Mouse (Mus musculus): ENCODE measurements around the gene Mybpc1. TPM values are rescaled to one million over a fixed set of nuclear protein-coding genes. Genes with fewer than 3 reads are reported as not detected.
A peak's percentile ranks its signal among the peaks of the same experiment; 100 is the strongest.

The Mybpc1 gene
- polyA plus RNA-seq, 1 experiment: not detected

- no peak overlapping the region for H3K4me3 ChIP-seq (ENCODE audit: insufficient read depth, low read length)
- peaks cover 23% of the 10 kb centered on the region for H3K4me1 ChIP-seq (ENCODE audit: control insufficient read depth, insufficient read depth, low read length)
- TF ChIP-seq POLR2A (IDR thresholded peaks at IDR 0.05; ENCODE audit: borderline replicate concordance, low read depth, low read length): no peak
- no peak for TF ChIP-seq CTCF (IDR thresholded peaks at IDR 0.05; ENCODE audit: low read depth, low read length)
- H3K27ac ChIP-seq (ENCODE audit: insufficient read depth, low read depth, low read length): no peak overlapping the region
Measured at GRCm38 (mm10) chr10:88513574-88514135, 91.3 kb downstream of the Mybpc1 start.

- no peak overlapping the region for H3K27ac ChIP-seq (ENCODE audit: insufficient read depth, low read depth, low read length)
- peaks cover 23% of the 10 kb centered on the region for H3K4me1 ChIP-seq (ENCODE audit: control insufficient read depth, insufficient read depth, low read length)
- no peak overlapping the region for H3K4me3 ChIP-seq (ENCODE audit: insufficient read depth, low read length)
- TF ChIP-seq CTCF (IDR thresholded peaks at IDR 0.05; ENCODE audit: low read depth, low read length) (no peak), POLR2A (IDR thresholded peaks at IDR 0.05; ENCODE audit: borderline replicate concordance, low read depth, low read length) (no peak)
Measured at GRCm38 (mm10) chr10:88511355-88511754, 93.6 kb downstream of the Mybpc1 start.

DNA sequence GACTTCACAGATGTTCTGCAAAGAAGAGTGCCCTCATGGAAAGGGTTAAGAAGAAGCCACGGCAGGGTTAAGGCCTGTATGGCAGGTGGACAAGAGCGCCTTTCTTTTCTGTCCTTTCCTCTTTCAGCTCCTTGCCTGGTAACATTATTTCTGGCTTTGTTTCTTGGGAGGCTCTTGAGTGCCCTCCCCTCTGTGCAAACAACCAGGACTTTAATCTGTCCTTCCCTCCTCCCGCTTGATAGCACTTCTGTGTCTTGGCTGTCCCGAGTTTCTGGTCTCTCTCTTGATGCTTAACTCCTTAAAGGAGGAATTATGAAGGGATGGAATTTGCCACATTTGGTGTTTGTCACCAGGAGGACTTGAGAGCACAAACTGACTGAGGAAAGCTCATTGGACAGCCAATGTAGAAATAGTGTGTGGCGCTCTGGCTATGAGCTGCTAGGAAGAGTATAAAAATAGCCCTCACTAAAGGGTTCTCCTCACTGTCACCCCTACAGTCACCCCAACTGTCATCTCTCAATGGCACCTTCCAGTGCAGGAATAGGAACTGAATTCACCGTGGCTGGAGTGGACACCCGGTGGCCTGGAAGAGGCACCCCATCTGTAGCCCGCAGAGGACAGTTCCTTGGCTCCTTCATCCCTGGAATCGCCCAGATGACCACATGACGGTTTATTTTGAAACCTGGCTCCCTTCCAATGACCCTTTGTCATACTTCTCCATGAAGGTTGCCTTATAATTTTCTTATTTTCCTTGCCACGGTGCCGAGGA lies 94.3 kb downstream of the Mybpc1 start:
- no peak overlapping the region for H3K27ac ChIP-seq (ENCODE audit: insufficient read depth, low read depth, low read length)
- no peak overlapping the region for H3K4me3 ChIP-seq (ENCODE audit: insufficient read depth, low read length)
- H3K4me1 ChIP-seq (ENCODE audit: control insufficient read depth, insufficient read depth, low read length): peaks cover 23% of the 10 kb centered on the region
- TF ChIP-seq POLR2A (IDR thresholded peaks at IDR 0.05; ENCODE audit: borderline replicate concordance, low read depth, low read length) (no peak), CTCF (IDR thresholded peaks at IDR 0.05; ENCODE audit: low read depth, low read length) (no peak)

DNA sequence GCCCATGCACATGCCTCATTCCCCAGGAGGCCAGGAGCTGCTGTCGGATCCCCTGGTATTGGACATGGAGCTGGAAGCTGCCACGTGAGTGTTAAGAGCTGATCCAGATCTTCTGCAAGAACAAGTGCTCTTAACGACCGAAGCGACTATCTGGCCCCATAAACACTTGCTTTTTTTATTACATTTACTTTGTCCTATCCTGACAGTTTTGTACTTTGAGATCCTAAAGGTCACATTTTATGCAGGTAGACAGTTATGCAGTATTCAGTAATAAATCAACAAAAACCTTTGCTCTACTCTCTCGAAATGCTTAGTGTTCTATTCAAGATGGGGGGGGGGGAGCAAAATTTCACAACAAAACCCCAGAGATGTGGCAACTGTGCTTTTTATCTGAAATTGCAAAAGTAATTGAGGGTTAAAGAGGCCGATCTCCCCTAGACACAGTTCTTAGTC lies 97.2 kb downstream of the Mybpc1 start:
- H3K4me1 ChIP-seq (ENCODE audit: control insufficient read depth, insufficient read depth, low read length): peaks cover 26% of the 10 kb centered on the region
- no peak overlapping the region for H3K4me3 ChIP-seq (ENCODE audit: insufficient read depth, low read length)
- no peak overlapping the region for H3K27ac ChIP-seq (ENCODE audit: insufficient read depth, low read depth, low read length)
- no peak for TF ChIP-seq POLR2A (IDR thresholded peaks at IDR 0.05; ENCODE audit: borderline replicate concordance, low read depth, low read length)

DNA sequence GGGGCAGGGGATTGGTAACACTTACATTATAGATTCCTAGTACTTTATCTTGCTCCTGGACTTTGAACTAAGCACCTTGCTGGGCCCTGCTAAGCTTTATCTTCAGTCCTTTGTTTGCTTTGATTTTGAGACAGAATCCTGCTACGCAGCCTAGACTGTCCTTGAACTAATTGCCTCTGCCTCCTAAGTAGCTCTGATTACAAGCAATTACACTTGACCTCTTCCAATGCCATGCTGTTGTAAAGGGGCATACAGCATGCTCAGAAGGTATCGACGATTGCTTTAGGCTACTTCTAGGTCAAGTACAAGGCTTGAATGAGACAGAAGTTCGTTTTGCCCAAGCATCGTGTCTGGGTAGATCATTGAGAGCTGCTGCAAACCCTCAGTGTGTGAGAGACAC lies 99.7 kb downstream of the Mybpc1 start:
- Histone ChIP-seq H3K4me1 (ENCODE audit: control insufficient read depth, insufficient read depth, low read length) (peaks cover 17% of the 10 kb centered on the region), H3K27ac (ENCODE audit: insufficient read depth, low read depth, low read length) (no peak overlapping the region), H3K4me3 (ENCODE audit: insufficient read depth, low read length) (no peak overlapping the region)
- TF ChIP-seq POLR2A (IDR thresholded peaks at IDR 0.05; ENCODE audit: borderline replicate concordance, low read depth, low read length) (no peak), CTCF (IDR thresholded peaks at IDR 0.05; ENCODE audit: low read depth, low read length) (no peak)

DNA sequence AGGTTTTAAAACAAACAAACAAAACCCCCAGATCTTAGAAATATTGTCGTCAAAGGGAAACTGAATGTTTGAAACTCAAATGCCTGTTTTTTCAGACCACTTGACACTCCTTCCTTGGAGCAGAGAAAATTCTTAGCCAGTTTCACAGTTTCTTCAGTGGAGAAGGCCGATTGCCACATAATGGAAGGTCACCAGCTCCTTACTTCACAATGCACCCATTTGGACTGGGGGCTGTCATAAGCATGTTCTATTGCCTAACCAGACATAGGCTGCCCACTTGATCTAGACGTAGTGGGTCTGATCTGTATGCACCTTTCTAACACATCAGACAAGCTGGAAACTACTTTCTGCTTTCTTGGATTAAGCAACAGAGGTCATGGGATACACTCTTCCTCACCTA lies 100.5 kb downstream of the Mybpc1 start:
- peaks cover 17% of the 10 kb centered on the region for H3K4me1 ChIP-seq (ENCODE audit: control insufficient read depth, insufficient read depth, low read length)
- H3K27ac ChIP-seq (ENCODE audit: insufficient read depth, low read depth, low read length): no peak overlapping the region
- TF ChIP-seq POLR2A (IDR thresholded peaks at IDR 0.05; ENCODE audit: borderline replicate concordance, low read depth, low read length) (no peak), CTCF (IDR thresholded peaks at IDR 0.05; ENCODE audit: low read depth, low read length) (no peak)
- no peak overlapping the region for H3K4me3 ChIP-seq (ENCODE audit: insufficient read depth, low read length)

DNA sequence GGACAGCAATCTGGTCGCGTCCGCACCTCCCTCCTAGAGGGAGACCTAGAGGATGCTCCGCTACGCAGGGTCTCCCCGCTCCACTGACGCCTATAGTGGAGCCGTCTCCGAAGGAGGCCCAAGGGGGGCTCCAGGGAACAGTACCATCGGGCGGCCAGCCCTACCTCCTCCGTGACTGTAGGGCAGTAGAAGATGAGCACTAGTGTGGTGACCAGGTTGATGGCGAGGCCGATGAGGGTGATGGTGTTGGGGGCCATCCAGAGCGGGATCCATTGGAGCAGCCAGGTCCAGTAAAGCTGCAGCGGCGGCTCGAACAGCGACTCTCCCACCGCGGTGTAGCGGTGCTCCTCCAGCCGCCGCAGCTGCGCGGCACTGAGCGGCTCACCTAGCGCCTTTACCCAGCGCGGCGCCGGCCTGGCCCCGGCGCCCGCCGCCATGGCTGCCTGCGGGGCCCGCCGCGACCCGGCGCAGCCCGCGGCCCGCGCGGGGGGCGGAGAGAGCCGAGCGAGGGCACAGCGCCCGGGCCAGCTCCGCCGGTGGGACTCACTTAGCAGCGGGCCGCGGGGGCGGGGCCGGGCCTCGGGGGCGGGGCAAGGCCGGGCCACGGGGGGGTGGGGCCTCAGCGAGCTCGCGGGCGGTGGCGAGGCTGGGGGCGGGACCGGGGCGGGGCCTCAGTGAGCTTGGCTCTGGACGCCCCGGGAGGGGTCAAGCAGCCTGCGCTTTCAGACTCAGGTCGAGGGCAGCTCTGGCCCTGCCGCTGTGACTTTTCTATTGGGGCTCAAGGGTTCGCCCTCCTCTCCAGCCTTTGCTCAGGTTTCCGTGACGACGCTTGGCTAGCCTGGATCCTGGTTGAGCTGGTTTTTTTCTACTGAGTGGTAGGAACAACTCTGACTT lies 101.3 kb downstream of the Mybpc1 start, which contains the start of gene Chpt1:
TSS of gene Chpt1 (minus strand) at position 653 of the 894 bp plus-strand sequence.
- Histone ChIP-seq H3K4me1 (ENCODE audit: control insufficient read depth, insufficient read depth, low read length) (peaks cover 17% of the 10 kb centered on the region), H3K4me3 (ENCODE audit: insufficient read depth, low read length) (peak within 1 kb of the TSS; percentile 99)
- no peak for TF ChIP-seq CTCF (IDR thresholded peaks at IDR 0.05; ENCODE audit: low read depth, low read length)
- TF ChIP-seq POLR2A (IDR thresholded peaks at IDR 0.05; ENCODE audit: borderline replicate concordance, low read depth, low read length): no peak

GRCm38 (mm10) chr10:88502919-88503318 lies 102.0 kb downstream of the Mybpc1 start:
- Histone ChIP-seq H3K27ac (ENCODE audit: insufficient read depth, low read depth, low read length) (no peak overlapping the region), H3K4me3 (ENCODE audit: insufficient read depth, low read length) (peak overlapping the region; percentile 99), H3K4me1 (ENCODE audit: control insufficient read depth, insufficient read depth, low read length) (peaks cover 17% of the 10 kb centered on the region)
- no peak for TF ChIP-seq POLR2A (IDR thresholded peaks at IDR 0.05; ENCODE audit: borderline replicate concordance, low read depth, low read length)
- no peak for TF ChIP-seq CTCF (IDR thresholded peaks at IDR 0.05; ENCODE audit: low read depth, low read length)

More for the DNA sequence above, 101.3 kb downstream of the Mybpc1 start, which contains the start of gene Chpt1:
- H3K27ac ChIP-seq (ENCODE audit: insufficient read depth, low read depth, low read length): no peak within 1 kb of the TSS

DNA sequence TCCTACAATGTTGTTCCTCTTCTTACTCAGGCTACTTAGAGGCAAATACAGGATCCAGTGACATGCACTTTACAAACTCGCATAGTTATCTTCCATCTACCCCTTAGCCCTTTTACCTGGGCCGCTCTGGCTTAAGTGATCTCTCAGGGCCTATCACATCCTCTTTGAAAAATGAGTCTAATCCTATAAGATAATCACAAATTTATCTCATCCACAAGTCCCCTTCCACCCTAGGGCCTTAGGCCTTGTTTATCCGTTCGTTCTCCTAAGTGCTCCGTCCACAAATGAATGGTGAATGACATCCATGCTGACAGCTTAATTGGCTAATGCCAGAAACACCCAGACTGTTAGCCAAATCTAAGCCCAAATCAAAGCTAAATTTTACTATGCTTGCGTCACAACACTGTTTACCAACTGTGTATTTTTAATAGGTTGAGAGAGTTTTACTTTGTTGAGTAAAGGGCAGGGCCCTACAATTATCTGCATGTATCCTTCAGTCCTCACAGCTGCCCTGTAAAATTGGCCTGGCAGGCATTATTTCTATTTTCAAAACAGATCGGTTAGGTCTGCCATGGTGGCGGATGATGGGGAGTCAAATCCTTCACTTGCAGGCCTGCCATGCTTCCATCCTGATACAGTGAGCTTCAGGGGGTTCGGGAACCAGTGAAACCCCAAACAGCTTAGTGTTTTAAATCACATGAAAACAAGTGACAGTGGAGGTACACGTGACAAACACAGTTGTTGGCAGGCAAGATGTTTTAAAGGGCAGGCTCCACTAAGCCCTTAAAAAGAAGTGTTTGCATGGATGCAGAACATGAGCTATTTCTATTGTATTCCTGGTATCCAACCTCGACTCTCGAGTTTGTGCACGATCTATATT lies 102.8 kb downstream of the Mybpc1 start:
- peaks cover 17% of the 10 kb centered on the region for H3K4me1 ChIP-seq (ENCODE audit: control insufficient read depth, insufficient read depth, low read length)
- H3K4me3 ChIP-seq (ENCODE audit: insufficient read depth, low read length): no peak overlapping the region
- no peak for TF ChIP-seq CTCF (IDR thresholded peaks at IDR 0.05; ENCODE audit: low read depth, low read length)
- TF ChIP-seq POLR2A (IDR thresholded peaks at IDR 0.05; ENCODE audit: borderline replicate concordance, low read depth, low read length): no peak
- no peak overlapping the region for H3K27ac ChIP-seq (ENCODE audit: insufficient read depth, low read depth, low read length)
